Mouse (Mus musculus) C2C12 (cell line): Measurements from ENCODE around the gene Fam50b.

Source experiments
- CEBPB ChIP-seq: IDR thresholded peaks from one replicate; pipeline ENCODE4 v1.6.1; 2011; ENCODE audit warnings: low read depth, mild to moderate bottlenecking, control low read depth, moderate library complexity
- CTCF ChIP-seq: IDR thresholded peaks from one replicate; pipeline ENCODE4 v1.5.1; 2011; ENCODE audit not compliant: control insufficient read depth, insufficient read depth, insufficient read length
- MAX ChIP-seq: IDR thresholded peaks from one replicate; pipeline ENCODE4 v1.6.1; 2011; ENCODE audit warnings: mild to moderate bottlenecking, control low read depth
- USF1 ChIP-seq: IDR thresholded peaks from one replicate; pipeline ENCODE4 v1.6.1; 2011; ENCODE audit warnings: low read depth, mild to moderate bottlenecking, control low read depth, moderate library complexity

GRCm38 (mm10) chr13:34685008-34685765, 49.5 kb upstream of the Fam50b start:
- TF ChIP-seq CTCF (no peak), MAX (no peak), USF1 (no peak), CEBPB (no peak)
